Mouse (Mus musculus) liver, embryonic 15.5 days (tissue): Measurements from ENCODE around the gene Mfsd2b. TPM values are rescaled to one million over a fixed set of nuclear protein-coding genes. Genes with fewer than 3 reads are reported as not detected.
"Not testable (repeated sequence)": the region's sequence is repeated elsewhere in the genome, so short reads cannot be mapped to it uniquely, and the experiment has no call there.

Experiments used
- ATAC-seq: fragments of 200-750 bp; cut with Nextera tagmentation; 2 replicates; pipeline ENCODE4 v1.8.0; 2017; ENCODE audit warnings: moderate number of reproducible peaks, mild to moderate bottlenecking, moderate library complexity; ENCODE audit not compliant: insufficient read depth
- H3K27ac ChIP-seq: fragments of 300-500 bp; sonication (generic); replicated peaks from 2 replicates; pipeline ENCODE4 v1.5.1; 2015; ENCODE audit warnings: mild to moderate bottlenecking, inconsistent platforms
- H3K27me3 ChIP-seq: fragments of 300-500 bp; sonication (generic); 2 replicates; pipeline ENCODE4 v1.6.1; 2015; ENCODE audit warnings: mild to moderate bottlenecking, inconsistent platforms
- H3K36me3 ChIP-seq: fragments of 300-500 bp; sonication (generic); replicated peaks from 2 replicates; pipeline ENCODE4 v1.6.1; 2015; ENCODE audit warnings: moderate library complexity, mild to moderate bottlenecking, inconsistent platforms
- H3K4me1 ChIP-seq: fragments of 300-500 bp; sonication (generic); replicated peaks from 2 replicates; pipeline ENCODE4 v1.6.1; 2015; ENCODE audit warnings: inconsistent platforms
- H3K4me2 ChIP-seq: fragments of 300-500 bp; sonication (generic); 2 replicates; pipeline ENCODE4 v1.6.1; 2015; ENCODE audit warnings: moderate library complexity, mild to moderate bottlenecking, inconsistent platforms
- H3K4me3 ChIP-seq: fragments of 300-500 bp; sonication (generic); replicated peaks from 2 replicates; pipeline ENCODE4 v1.5.1; 2015; ENCODE audit warnings: mild to moderate bottlenecking, inconsistent platforms
- H3K9ac ChIP-seq: fragments of 300-500 bp; sonication (generic); 2 replicates; pipeline ENCODE4 v1.6.1; 2015; ENCODE audit warnings: moderate library complexity, mild to moderate bottlenecking, inconsistent platforms
- H3K9me3 ChIP-seq: fragments of 300-500 bp; sonication (generic); replicated peaks from 2 replicates; pipeline ENCODE4 v1.6.1; 2016; ENCODE audit warnings: inconsistent platforms
- WGBS: fragments of 180-500 bp; shearing (Covaris S2); methylation state at CpG from one replicate; pipeline ENCODE4 v1.1.7; 2015; ENCODE audit warnings: mixed read lengths; ENCODE audit not compliant: insufficient replicate concordance; 5-methylcytosine and 5-hydroxymethylcytosine counted together
- polyA plus RNA-seq: library from polyadenylated mRNA; unstranded; fragments of >200 nt; fragmentation: Nextera tagmentation; extraction: Ambion mirVana; gene quantifications from 2 replicates; pipeline ENCODE4 v1.2.1, GENCODE M21; 2015

Gene Mfsd2b
- polyA plus RNA-seq: 62.9 and 69.5 TPM in 2 replicates

GRCm38 (mm10) chr12:4874161-4874927 is at the start of gene Mfsd2b:
TSS of gene Mfsd2b (minus strand) at chr12:4874359.
- H3K4me3 ChIP-seq: peak within 1 kb of the TSS; percentile 63
- no peaks in the 10 kb centered on the region for H3K9me3 ChIP-seq
- H3K4me1 ChIP-seq: peaks cover 54% of the 10 kb centered on the region
- peaks cover 41% of the 10 kb centered on the region for H3K36me3 ChIP-seq
- H3K9ac ChIP-seq: peak within 1 kb of the TSS; percentile 77
- ATAC-seq: peak; percentile 82
- no peaks in the 10 kb centered on the region for H3K27me3 ChIP-seq
- peak within 1 kb of the TSS; percentile 79 for H3K4me2 ChIP-seq
- WGBS: 1% methylated on average over 24 of the region's 24 CpGs
- H3K27ac ChIP-seq: peak within 1 kb of the TSS; percentile 98

GRCm38 (mm10) chr12:4917805-4918591 is 43.8 kb upstream of the Mfsd2b start:
- peak overlapping the region; percentile 91 for H3K4me2 ChIP-seq
- H3K27ac ChIP-seq: peak overlapping the region; percentile 94
- H3K36me3 ChIP-seq: no peaks in the 10 kb centered on the region
- peaks cover 33% of the 10 kb centered on the region for H3K4me1 ChIP-seq
- peak overlapping the region; percentile 99 for H3K9ac ChIP-seq
- H3K9me3 ChIP-seq: no peaks in the 10 kb centered on the region
- H3K4me3 ChIP-seq: peak overlapping the region; percentile 75
- under 1% methylated on average over 48 of the region's 48 CpGs for WGBS
- ATAC-seq: peak; percentile 50
- no peaks in the 10 kb centered on the region for H3K27me3 ChIP-seq

GRCm38 (mm10) chr12:4916994-4917804 is 43.0 kb upstream of the Mfsd2b start, which contains the start of gene Atad2b:
TSS of gene Atad2b (plus strand) at chr12:4917353.
- Histone ChIP-seq H3K9ac (peak within 1 kb of the TSS; percentile 99), H3K4me1 (peaks cover 27% of the 10 kb centered on the region), H3K4me2 (peak within 1 kb of the TSS; percentile 91), H3K4me3 (peak within 1 kb of the TSS; percentile 75), H3K27ac (peak within 1 kb of the TSS; percentile 94), H3K36me3 (no peaks in the 10 kb centered on the region), H3K27me3 (no peaks in the 10 kb centered on the region), H3K9me3 (no peaks in the 10 kb centered on the region)
- under 1% methylated on average over 87 of the region's 89 CpGs for WGBS
- ATAC-seq: peak; percentile 95

DNA sequence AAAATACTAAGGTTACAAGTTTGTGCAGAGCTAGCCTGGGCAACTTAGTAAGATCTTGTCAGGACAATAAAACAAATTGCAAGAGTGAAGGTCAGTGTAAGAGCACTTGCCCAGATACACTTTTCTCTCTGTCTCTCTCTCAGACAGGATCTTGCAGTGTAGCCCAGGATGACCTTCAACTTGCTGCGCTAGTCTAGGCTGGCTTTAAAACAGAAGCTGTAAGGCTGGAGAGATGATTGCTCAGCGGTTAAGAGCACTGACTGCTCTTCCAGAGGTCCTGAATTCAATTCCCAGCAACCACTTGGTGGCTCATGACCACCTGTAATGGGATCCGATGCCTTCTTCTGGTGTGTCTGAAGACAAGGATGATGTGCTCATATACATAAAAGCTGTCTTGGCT is 40.8 kb upstream of the Mfsd2b start:
- WGBS: 77% methylated on average over 3 of the region's 3 CpGs
- Histone ChIP-seq H3K9ac (no peak overlapping the region), H3K27ac (no peak overlapping the region), H3K4me1 (peaks cover 14% of the 10 kb centered on the region), H3K4me2 (no peak overlapping the region), H3K36me3 (no peaks in the 10 kb centered on the region), H3K4me3 (no peak overlapping the region), H3K27me3 (no peaks in the 10 kb centered on the region), H3K9me3 (no peaks in the 10 kb centered on the region)
- ATAC-seq: no peak

DNA sequence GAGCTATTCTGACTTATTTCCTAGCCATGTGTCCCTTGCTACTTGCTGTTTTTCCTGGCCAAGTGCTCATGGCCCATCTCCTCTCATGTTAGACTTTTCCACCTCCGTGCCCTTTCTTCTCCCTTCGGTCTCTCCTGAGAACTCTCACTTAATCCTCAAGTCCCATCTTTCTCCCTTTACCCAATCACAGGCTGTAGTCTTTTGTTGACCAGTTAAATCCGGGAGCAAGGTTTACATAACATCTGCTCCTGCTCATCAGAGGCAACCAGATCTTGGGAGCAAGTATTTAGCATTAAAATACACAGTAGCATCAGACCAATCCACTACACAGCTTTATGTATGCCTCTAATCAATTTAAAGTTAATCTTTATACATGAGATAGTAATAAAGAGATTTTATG is 40.3 kb upstream of the Mfsd2b start:
- no peaks in the 10 kb centered on the region for H3K36me3 ChIP-seq
- no peak overlapping the region for H3K4me2 ChIP-seq
- no peak for ATAC-seq
- H3K27ac ChIP-seq: no peak overlapping the region
- no peak overlapping the region for H3K9ac ChIP-seq
- H3K4me1 ChIP-seq: peaks cover 9% of the 10 kb centered on the region
- no peaks in the 10 kb centered on the region for H3K27me3 ChIP-seq
- H3K9me3 ChIP-seq: no peaks in the 10 kb centered on the region
- WGBS: 70% methylated on average over 3 of the region's 3 CpGs
- H3K4me3 ChIP-seq: no peak overlapping the region

DNA sequence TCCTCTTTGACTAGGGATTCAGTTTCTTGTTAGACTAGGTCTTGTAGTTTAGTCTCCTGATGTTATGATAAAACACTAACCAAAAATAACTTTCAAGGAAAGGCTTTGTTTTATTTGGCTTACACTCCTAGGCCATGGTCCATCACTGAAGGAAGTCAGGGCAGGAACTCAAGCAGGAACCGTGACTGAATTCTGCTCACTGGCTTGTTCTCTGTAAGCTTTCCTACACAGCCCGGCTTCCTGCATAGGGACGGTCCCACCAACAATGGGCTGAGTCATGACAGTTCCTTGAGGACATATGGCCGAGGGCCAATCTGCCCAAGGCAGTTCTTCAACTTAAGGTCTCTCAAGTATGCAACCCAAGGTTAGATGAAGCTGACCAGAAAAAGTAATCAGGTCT is 37.6 kb upstream of the Mfsd2b start:
- no peak for ATAC-seq
- H3K36me3 ChIP-seq: no peaks in the 10 kb centered on the region
- H3K27ac ChIP-seq: no peak overlapping the region
- no peaks in the 10 kb centered on the region for H3K27me3 ChIP-seq
- no peak overlapping the region for H3K4me3 ChIP-seq
- H3K4me2 ChIP-seq: no peak overlapping the region
- 60% methylated on average over 4 of the region's 4 CpGs for WGBS
- H3K9me3 ChIP-seq: no peaks in the 10 kb centered on the region
- H3K9ac ChIP-seq: no peak overlapping the region
- H3K4me1 ChIP-seq: peaks cover 12% of the 10 kb centered on the region

DNA sequence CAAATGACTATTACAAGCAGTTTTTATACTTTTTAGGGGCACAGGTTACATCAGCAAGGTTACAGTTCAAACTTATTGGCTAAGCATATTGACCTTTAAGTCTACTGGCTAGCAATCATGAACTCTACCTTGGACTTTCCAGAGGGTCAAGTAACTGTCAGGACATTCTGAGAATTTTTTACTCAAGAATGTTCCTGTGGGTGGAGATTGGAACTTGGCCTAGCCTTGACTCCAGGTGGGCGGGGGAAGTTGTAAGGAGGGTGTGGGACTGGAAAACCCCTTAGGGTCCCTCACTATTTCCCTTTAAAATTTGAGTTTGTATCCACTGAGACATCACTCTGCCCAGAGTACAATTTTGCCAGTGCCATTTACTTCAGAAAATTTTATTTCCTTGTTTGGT is 36.3 kb upstream of the Mfsd2b start:
- H3K4me3 ChIP-seq, H3K9ac ChIP-seq, H3K36me3 ChIP-seq, ATAC-seq, H3K27ac ChIP-seq, H3K27me3 ChIP-seq, H3K9me3 ChIP-seq, H3K4me2 ChIP-seq: not testable (repeated sequence)
- WGBS: 74% methylated on average over 1 of the region's 1 CpGs
- peaks cover 19% of the 10 kb centered on the region for H3K4me1 ChIP-seq

DNA sequence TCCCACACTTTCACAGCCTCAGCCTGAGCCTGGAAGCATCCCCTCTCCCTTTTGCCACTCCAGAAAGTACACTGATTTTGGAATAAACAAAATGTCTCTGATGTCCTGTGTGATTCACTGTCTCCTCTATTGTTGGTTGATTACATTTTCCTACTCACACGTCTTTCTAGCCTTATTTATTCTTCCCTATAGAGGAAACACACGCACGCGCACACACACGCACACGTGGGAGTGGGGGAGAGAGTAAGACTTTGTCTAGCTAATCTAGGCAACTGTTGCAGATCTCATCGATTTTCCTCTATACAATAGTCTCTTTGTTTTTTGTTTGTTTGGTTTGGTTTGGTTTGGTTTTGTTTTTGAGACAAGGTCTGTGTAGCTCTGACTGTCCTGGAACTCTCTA is 34.2 kb upstream of the Mfsd2b start:
- Histone ChIP-seq H3K27ac (peak overlapping the region; percentile 99), H3K4me3 (peak overlapping the region; percentile 93), H3K9ac (no peak overlapping the region), H3K4me2 (peak overlapping the region; percentile 89), H3K9me3 (no peaks in the 10 kb centered on the region), H3K4me1 (peaks cover 31% of the 10 kb centered on the region), H3K27me3 (no peaks in the 10 kb centered on the region), H3K36me3 (peaks cover 12% of the 10 kb centered on the region; the same call in 1 of the 2 replicates)
- no peak for ATAC-seq
- WGBS: 81% methylated on average over 7 of the region's 7 CpGs

DNA sequence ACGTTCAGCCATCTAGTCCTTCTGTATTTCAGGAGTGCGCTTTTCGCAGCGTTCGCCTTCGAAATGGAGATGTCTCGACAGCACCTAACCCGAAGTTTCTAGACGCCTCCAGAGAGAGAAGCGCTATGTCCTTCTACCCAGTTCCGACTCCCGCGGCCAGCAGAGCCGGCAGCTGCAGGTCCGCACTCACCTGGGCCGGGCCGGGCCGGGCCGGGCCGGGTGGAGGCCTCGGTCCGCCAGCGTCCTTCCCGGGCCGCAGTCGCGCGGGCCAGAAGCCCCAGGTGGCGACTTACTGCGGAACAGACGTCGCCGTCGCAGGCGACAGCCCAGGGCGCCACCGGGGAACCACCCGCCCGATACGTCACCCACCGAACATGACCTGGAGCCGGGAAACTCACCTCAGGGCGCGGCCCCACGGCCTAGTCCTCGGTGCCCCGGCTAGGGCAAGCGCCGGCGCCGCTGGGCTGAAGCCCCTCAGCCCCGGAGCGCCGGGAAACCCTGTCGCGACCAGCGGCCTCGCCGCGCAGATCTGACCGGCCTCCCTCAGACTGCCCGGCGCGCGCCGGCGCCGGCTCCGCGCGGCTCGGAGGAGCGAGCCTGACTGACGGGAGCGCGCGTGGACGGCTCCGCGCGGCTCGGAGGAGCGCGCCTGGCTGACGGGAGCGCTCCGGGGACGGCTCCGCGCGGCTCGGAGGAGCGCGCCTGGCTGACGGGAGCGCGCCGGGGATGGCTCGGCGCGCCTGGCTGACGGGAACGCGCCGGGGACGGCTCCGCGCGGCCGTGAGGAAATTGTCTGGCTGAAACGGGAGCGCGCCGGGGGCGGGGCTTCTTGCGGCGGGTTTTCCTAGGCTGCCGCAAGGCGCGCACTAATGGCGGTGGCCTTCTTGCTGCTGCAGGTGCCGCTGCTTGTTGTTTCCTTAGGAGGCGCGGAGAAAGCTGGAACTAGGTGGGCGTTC is 33.1 kb upstream of the Mfsd2b start, which contains the start of gene Ubxn2a:
Gene Ubxn2a, minus strand, starts transcription at position 755 of the 956 bp plus-strand sequence.
- Histone ChIP-seq H3K4me1 (peaks cover 35% of the 10 kb centered on the region), H3K27ac (peak within 1 kb of the TSS; percentile 99), H3K9ac (peak within 1 kb of the TSS; percentile 97), H3K9me3 (no peaks in the 10 kb centered on the region), H3K4me2 (peak within 1 kb of the TSS; percentile 89), H3K27me3 (no peaks in the 10 kb centered on the region), H3K36me3 (peaks cover 18% of the 10 kb centered on the region), H3K4me3 (peak within 1 kb of the TSS; percentile 93)
- WGBS: under 1% methylated on average over 125 of the region's 125 CpGs
- peak; percentile 97 for ATAC-seq

- Histone ChIP-seq H3K9me3 (no peaks in the 10 kb centered on the region), H3K27ac (peak overlapping the region; percentile 99), H3K4me3 (peak overlapping the region; percentile 93), H3K27me3 (no peaks in the 10 kb centered on the region), H3K4me2 (peak overlapping the region; percentile 89), H3K9ac (peak overlapping the region; percentile 97), H3K4me1 (peaks cover 35% of the 10 kb centered on the region), H3K36me3 (peaks cover 22% of the 10 kb centered on the region)
- no peak for ATAC-seq
- WGBS: 13% methylated on average over 7 of the region's 7 CpGs
Observed at GRCm38 (mm10) chr12:4906476-4906875, 32.3 kb upstream of the Mfsd2b start.
